Mouse (Mus musculus) adrenal gland, adult 18-20 months (tissue): Measurements from ENCODE around the gene Dcaf7. TPM values are rescaled to one million over a fixed set of nuclear protein-coding genes. Genes with fewer than 3 reads are reported as not detected.

ENCODE experiments used
- DNase-seq, 2 experiments: peaks; one replicate each; pipeline ENCODE4 v3.0.0; 2021 to 2022; ENCODE audit warnings: low spot score in 2 of 2
- total RNA-seq, 2 experiments: library from RNA; stranded (reverse); gene quantifications; 1 replicate in 1 of 2; 2 replicates in 1 of 2; pipeline ENCODE4 v1.2.3; 2021

The Dcaf7 gene
- total RNA-seq, 2 experiments from 2014 or later, result 44.5 to 47.6 TPM

DNA sequence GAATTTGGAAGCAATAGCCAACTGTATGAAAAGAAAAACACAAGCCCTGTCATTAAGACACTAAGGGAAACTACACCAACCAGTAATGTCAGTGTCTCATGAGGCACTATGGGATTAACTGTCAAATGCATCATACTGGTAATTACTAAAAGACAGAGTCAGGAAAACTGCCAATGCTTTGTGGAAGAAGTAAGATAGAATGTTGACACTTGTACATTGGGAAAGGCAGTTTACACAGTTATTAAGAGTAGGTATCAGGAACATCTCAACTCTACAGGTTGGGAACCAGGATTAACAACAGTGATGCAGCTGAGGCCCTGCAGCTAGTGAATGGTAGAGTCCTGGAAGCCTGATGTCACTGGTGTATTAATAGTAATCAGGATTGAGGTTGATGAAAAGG, 7.7 kb downstream of the Dcaf7 start:
- DNase-seq, result no peak

DNA sequence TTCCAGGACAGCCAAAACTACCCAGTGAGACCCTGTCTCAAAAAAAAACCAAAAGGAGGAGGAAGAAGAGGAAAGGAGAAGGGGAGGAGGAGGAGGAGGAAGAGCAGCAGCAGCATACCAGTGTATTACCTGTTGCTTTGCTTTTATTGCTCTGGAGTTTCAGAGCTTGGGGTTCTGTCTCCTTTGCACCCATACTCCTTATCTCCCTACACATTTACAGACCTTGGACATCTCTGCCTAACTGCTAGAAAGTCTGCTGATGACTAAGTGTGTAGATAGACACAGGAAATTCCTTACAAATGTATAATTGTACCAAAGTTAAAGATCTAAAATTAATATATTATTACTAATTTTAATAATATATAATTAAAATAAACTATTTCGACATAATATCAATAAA, 8.6 kb downstream of the Dcaf7 start:
- DNase-seq, result no peak

DNA sequence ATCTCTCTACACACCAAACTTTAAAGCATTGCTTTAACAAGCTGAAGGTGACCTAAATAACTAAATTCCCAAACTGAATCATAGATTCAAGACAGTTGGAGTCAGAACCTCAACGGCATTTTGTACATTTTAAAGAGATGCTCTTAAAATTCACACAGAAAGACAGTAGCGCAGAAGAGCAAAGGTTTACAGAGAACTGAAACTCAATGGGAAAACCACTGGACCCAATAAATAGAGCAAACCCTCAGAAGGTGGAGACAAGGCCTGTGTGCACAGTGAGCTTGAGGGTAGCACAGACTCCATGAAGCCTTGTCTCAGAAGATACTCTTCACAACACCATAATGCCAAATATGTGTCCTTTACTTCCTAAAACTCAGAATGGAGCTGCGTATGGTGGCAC, 9.1 kb downstream of the Dcaf7 start:
- DNase-seq, result no peak

DNA sequence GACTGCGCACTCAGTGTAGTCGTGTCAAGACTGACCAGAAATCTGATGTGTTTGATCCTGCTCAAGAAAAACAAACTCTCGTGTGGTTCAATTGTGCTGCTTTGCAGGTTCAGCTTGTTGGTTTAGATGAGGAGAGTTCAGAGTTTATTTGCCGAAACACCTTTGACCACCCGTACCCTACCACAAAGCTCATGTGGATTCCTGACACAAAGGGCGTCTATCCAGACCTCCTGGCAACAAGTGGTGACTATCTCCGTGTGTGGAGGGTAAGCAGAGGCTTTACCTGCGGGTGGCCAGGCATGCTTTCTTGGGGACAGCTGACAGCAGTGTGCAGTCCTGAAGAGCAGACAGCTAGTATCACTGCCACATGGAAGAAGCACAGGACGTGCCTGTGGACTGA, 9.9 kb downstream of the Dcaf7 start:
- no peak for DNase-seq

DNA sequence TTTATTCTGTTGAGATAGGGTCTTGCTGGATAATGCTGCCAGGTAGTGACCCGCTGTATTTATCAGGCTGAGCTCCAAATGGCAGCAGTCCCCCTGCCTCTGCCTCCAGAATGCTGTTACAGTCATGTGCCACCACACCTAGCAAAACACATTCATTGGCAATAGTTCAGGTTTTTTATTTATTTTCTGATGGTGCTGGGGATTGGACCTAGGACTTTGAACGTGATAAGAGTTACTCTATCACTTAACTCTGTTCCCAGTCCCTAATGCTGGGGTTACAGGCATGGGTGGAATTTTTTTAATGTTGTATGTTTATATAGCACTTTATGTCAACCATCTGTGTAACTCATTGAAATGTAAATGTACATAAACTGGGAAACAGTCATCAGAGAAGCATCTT, 17.2 kb downstream of the Dcaf7 start:
- DNase-seq, result no peak

DNA sequence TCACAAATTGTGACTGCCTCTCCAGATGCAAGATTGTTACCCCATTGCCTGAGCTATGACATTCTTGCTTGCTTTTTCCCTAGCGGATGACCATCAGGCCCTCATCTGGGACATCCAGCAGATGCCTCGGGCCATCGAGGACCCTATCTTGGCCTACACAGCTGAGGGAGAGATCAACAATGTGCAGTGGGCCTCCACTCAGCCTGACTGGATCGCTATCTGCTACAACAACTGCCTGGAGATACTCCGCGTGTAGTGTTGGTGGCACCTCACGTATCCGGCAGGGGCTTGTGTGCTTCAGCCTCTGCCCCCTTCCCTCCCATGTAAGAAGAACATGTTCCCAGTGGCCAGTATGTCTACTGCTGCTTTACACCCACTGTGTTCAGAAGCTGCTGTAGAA, 17.9 kb downstream of the Dcaf7 start:
- DNase-seq, result no peak

DNA sequence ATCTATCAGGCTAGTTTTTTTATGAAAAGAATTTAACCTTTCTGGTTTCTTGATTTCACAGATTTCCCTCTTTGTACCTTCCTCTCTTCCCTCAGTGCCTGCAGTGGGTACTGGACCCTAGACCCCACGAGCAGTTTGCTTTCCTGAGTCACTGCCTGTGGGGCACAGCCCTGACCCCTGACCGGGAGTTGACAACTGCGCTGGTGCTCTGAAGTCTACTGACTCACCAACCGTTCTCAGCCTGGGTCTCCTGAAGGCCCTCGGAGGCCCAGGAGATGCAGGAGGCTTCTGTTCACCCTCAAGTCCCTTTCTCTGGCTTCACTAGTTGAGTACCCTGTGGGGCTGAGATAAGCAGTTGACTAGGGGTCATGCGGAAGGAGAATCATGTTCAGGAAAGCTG, 18.7 kb downstream of the Dcaf7 start:
- DNase-seq, result no peak

DNA sequence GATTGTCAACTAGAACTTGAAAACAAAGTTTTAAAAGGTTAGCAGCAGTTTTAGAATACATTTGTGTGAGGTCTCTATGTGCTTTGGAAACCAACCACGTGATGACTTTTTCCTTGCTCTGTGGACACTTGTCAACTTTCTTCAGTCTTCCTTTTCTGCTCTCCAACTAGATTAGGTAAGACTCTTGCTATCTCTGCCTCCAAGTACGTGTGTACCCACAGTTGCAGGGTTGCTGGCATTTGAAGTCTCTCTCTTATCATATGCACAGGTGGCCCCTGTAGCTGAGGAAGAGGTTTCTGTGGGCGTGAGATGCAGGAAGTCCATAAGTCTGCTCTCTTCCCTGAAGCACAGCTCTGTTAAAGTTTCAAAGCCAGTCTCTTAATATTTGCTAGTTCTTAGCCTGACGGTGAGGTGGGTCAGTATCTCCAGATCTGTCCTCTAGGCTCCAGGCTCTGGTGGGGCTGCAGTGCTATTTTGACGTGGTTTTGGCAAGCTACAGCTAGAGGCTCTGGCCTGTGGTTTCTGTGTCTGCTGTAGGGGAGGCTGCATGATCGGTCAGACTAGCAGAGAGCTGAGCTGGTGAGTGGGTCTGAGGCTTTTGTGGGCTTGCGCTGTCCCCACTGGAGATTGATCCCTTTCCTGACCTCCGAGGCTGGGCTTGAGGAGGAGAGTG, 20.3 kb downstream of the Dcaf7 start:
- no peak for DNase-seq

DNA sequence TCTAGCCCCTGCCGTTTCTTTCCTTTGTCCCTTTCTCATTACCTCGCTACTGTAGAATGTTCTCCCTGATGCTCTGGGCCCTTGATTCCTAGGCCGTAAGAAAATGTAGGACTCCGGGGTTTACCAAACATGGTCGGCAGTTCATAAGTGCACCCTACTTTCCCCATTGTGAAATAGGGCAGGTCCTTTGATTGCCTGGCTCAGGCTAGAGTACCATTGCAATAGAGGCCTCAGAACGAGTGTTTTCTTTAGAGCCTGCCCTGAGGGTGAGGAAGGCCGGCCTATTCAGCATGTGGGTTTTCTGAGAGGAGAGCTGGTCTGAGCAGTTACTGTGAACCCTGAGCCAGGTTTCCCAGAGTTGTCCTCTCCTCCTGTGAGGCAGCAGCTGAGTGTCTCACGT, 21.3 kb downstream of the Dcaf7 start:
- no peak for DNase-seq

DNA sequence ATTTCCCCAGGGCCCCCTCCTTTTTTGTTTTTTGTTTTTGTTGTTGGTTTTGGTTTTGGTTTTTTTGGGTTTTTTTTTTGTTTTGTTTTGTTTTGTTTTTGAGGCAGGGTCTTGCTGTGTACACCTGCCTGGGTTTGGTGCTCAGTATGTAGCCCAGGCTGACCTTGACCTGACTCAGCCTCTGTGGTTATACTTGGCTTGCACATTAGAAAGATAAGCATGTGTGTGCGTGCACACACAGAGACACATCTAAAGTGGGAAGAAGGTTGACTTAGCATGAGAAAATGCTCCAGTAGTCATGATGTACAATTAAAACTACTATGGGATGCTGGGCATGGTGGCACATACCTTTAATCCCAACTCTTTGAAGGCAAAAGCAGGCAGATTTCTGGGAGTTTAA, 23.9 kb downstream of the Dcaf7 start:
- DNase-seq, result no peak

DNA sequence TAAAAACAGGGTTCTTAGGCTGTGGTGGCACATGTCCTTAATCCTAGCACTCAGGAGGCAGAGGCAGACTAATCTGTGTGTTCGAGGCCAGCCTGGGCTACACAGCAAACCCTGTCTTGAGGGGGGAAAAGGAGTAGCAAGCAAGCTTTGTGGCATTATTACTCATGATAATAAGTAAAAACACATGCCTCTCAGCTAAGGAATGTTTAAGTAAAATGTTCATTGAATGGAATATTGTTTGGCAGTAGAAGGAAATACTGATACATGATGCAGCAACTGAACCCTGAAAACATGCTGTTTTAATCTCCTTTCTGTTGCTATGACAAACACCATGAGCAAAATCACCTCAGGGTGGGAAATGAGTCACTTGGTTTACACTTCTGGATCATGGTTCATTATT, 24.6 kb downstream of the Dcaf7 start:
- no peak for DNase-seq

DNA sequence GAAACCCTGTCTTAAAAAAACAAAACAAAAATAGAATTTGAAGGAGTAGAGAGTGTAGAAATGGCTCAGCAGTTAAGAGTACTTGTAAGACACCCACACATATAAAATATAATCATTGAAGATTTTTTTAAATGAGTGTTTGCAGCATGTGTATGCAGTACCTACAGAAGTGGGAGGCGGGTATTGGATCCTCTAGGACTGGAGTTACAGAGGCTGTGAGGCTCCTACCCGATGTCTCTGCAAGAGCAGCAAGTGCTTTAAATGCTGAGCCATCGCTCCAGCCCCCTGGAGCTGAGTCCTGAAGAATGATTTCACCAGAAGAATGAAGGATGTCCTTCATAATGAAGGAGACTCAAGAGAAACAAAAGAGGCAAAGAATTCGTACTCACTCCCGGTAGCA, 27.1 kb downstream of the Dcaf7 start:
- no peak for DNase-seq

DNA sequence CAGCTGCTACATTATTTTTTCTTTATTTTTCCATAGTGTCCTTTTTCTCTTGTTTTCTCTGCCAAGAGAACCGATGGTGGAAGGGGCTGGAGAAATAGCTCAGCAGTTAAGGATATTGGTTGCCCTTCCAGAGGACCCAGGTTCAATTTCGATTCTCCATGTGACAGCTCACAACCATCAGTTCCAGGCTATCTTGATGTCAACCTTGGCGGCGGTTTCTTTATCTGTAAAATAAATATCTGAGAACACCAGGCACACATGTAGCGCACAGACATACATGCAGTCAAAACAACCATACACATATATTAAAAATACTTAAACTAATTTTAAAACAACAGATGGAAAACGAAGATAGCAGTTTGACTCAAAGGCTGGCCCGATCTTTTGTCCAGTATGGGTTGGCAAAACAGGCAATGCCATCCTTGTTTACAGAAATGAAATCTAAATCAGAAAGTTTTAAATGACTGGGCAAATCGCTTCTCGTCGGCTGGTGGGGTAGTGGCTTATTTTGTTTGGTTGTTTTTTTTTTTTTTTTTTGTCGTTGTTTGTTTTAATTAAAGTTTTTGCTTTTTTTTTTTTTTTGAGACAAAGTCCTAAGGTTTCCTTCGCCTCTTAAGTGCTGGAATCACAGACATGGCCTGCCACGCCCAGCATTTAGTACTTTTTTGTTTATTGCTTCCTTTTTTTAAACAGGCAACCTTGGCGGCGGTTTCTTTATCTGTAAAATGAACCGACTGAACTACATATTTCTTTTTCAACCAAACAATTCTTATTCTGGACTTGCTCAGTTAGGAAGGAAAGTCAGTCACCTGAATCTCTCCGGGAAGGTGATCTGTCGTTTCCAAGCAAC, 28.6 kb downstream of the Dcaf7 start:
- no peak for DNase-seq

DNA sequence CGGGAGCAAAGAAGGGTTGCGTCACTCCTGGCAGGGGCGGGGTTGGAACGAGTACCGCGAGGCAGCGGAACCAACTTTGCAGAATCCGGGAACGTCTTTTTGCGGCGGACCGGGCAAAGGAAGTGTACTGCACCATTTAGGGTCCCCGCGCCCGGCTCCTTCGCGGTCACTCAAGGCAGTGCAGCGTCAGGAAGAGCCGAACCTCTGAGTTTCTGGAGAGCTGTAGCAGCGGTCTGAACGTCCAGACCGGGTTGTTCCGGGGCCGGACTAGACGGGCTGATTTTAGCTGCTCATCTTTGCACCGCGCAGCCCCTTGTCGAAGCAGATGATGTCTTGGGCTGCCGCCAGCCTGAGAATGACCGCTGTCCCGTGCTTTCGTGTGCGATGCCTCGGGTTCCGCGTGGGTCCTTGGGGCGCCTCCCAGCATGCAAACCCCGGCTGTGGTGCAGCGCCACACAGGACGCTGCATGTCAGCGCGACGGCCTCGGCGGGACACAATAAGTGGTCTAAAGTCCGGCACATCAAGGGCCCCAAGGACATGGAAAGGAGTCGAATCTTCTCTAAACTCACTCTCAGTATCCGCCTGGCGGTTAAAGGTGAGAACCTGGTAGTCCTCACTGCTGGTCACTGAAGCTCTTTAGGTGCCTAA, 29.4 kb downstream of the Dcaf7 start, which contains the start of gene Taco1:
Taco1 (plus strand) TSS at position 139 of the 649 bp plus-strand sequence.
- DNase-seq, result peak; percentile 94

DNA sequence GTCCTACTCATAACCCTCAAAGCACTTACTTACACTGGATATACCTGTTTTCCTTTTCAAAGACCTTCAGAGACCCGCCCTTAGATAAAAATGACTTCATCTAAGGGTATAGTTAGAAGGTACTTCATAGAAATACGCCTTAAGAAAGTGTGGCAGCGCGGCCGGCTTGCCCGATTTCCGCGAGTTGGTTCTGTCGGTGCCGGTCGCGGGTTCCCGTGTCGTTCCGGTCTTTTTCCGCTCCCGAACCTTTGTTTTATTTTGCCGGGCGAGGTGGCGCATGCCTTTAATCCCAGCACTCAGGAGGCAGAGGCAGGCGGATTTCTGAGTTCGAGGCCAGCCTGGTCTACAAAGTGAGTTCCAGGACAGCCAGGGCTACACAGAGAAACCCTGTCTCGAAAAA, 29.9 kb downstream of the Dcaf7 start:
- peak; percentile 41 to 60 for DNase-seq

DNA sequence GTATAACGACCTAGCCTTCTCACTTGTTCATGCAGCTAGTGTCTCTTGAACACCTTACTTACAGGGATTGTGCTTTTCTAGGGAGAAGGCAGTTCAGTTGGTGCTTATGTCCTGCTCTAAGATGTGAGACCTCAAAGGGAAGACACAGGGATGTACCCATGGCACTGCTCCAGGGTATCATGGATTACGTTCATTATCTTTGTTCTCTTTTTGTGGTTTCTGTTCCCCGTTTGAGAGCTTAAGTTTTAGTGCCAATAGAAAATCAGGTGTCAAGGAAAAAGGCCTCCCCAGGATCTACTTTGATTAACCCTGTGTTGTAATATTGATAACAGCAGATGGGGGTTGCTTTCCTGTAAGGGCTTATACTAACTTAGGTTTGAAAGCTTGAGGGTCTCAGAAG, 37.1 kb downstream of the Dcaf7 start:
- DNase-seq, result no peak

DNA sequence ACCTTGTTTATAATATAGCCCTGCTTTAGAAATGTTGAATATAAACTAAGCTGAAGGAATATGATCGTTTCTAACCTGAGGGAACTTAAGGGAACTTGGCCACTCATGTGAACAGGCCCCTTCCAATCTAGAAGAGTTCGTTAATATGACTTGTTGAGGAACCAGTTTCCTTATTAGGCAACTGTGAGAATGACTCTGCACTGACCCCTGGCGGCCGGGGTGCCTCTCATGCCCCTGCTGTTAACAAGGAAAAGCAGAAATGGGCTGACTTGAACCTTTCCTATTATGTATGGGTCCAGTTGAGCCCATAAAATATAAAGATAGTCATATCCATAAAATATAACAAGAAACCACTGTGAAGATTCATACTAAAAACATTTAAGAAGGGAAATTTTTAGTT, 39.6 kb downstream of the Dcaf7 start:
- DNase-seq, result peak; percentile 70 to 74

DNA sequence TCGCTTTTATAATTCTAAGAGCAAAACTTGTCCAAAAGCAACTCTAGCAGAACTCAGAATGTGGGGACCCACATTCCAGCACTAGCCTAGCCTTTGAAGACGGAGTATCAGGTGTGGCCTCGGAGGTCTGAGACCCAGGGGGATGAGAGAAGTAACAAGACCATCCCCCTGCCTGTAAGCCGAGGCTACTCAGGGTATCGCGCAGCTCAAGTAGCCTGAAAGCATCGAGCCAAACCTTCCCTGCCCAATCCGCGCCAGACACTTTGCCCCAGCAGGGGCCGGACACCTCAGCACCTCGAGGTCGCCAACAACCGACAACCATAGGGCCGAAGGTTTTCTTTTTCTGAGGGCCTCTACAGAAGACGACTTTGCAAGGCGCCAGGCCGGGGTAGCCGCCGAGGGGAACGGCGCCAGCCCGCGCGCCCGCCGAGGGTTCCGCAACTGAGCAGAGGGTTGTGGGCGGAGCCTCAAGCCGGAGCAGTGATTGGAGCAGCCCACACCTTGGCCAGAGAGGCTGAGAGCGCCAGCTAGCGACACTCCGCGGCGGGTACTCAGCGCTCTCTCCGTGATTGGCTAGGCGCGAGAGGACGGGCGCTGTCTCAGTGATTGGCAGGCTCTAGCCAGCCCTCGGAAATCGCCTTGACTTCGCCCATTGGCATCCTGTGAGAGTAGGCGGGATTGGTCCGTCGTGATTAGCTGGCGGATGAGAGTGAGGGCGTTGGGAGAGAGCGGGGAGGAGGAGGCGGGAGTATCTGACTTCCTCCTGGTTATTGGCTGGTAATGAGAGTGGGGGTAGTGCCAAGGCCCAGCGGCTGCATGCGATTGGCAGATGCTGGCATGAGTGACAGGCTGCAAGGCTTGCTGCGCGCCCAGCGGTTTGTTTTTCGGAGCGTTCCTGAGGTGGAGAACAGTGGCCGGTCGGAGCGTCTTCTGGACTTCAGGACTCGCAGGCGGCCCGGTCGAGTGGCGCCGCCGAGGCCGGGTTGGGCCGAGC, 47.3 kb downstream of the Dcaf7 start, which contains the start of gene Map3k3:
Map3k3 (plus strand) TSS at position 906 of the 994 bp plus-strand sequence.
- DNase-seq, result peak; percentile 94 to 96

DNA sequence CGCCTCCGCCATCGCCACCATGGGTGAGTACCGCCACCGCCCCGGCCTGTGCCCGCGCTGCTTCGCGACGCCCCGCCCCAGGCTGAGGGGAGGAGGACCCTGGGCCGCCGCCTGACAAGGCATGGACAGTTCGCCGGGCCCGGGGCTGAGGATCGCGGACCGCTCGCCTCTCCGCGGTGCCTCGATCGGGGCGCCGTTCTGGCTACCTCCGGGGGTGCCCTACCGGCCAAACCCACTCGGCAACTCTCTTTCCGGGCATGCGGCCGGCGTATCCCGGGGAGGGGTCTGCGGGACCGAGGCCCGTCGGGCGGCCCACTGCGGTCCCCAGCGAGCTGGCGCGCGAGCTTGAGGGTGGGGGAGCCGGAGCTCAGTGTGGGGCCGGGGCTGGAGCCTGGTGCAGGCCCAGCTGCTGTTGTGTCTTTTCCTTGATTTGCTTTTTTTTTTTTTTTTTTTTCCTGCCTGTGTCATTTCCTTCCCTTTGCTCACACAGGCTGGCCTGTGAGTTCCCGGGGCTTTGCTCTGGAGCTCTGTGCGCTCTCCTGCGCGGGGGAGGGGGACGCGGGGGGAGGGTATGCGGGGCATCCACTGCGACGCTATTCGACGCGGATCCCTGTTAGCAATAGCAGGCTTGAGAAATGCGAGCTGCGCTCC, 48.4 kb downstream of the Dcaf7 start:
- DNase-seq, result peak; percentile 82

DNA sequence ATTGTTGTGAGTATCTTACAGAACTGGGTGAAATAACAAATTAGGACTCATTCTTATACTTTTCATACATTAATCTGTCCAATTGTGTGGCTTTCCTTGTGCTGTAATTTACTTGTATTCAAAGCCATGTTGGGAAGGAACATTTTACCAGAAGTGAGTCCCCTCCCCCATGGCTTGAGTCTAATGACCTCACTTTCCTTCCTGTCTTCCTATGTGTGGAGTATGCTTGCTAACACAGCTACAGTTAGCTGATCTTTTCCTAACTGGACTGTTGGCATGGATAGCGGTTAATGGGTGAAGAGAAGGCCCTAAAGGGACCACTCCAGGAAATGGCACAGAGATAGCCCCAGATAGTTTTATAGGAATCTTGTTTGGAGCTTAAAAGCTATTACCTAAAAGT, 61.6 kb downstream of the Dcaf7 start:
- DNase-seq, result no peak
